Mouse (Mus musculus) neural tube, embryonic 14.5 days (tissue): ENCODE measurements around the gene Tsnaxip1. TPM values are rescaled to one million over a fixed set of nuclear protein-coding genes. Genes with fewer than 3 reads are reported as not detected.

Experiments
- ATAC-seq: fragments of 200-750 bp; cut with Nextera tagmentation; 2 replicates; pipeline ENCODE4 v1.8.0; 2017; ENCODE audit warnings: low read depth, mild to moderate bottlenecking, moderate TSS enrichment, moderate library complexity
- H3K27ac ChIP-seq: fragments of 300-500 bp; sonication (generic); 2 replicates; pipeline ENCODE4 v1.5.1; 2014; ENCODE audit warnings: low read depth, mild to moderate bottlenecking, control low read depth, low read length, moderate library complexity, mixed read lengths
- H3K27me3 ChIP-seq: fragments of 300-500 bp; sonication (generic); 2 replicates; pipeline ENCODE4 v1.6.1; 2014; ENCODE audit warnings: low read length; ENCODE audit not compliant: control insufficient read depth, insufficient read depth
- H3K36me3 ChIP-seq: fragments of 300-500 bp; sonication (generic); 2 replicates; pipeline ENCODE4 v1.6.1; 2014; ENCODE audit warnings: low read length, mixed read lengths; ENCODE audit not compliant: control insufficient read depth, insufficient read depth
- H3K4me1 ChIP-seq: fragments of 300-500 bp; sonication (generic); 2 replicates; pipeline ENCODE4 v1.6.1; 2014; ENCODE audit warnings: low read length; ENCODE audit not compliant: control insufficient read depth, insufficient read depth
- H3K4me2 ChIP-seq: fragments of 300-500 bp; sonication (generic); 2 replicates; pipeline ENCODE4 v1.6.1; 2014; ENCODE audit warnings: mild to moderate bottlenecking, low read depth, low read length, control low read depth
- H3K4me3 ChIP-seq: fragments of 300-500 bp; sonication (generic); 2 replicates; pipeline ENCODE4 v1.5.1; 2014; ENCODE audit warnings: low read depth, low read length, control low read depth, mixed read lengths
- H3K9ac ChIP-seq: fragments of 300-500 bp; sonication (generic); replicated peaks from 2 replicates; pipeline ENCODE4 v1.6.1; 2014; ENCODE audit warnings: low read depth, mild to moderate bottlenecking, control low read depth, low read length, mixed read lengths
- H3K9me3 ChIP-seq: fragments of 300-500 bp; sonication (generic); 2 replicates; pipeline ENCODE4 v1.6.1; 2016; ENCODE audit warnings: low read length; ENCODE audit not compliant: control insufficient read depth
- WGBS: fragments of 180-500 bp; shearing (Covaris S2); extraction: QIAGEN DNeasy Blood & Tissue Kit; methylation state at CpG from one replicate; pipeline ENCODE4 v1.1.7; 2014; 5-methylcytosine and 5-hydroxymethylcytosine counted together
- polyA plus RNA-seq: library from polyadenylated mRNA; unstranded; fragments of >200 nt; fragmentation: Nextera tagmentation; extraction: Ambion mirVana; gene quantifications from 2 replicates; pipeline ENCODE4 v1.2.1, GENCODE M21; 2014

Tsnaxip1 gene
- polyA plus RNA-seq, 1 experiment from 2014 or later: 0.28 TPM

DNA sequence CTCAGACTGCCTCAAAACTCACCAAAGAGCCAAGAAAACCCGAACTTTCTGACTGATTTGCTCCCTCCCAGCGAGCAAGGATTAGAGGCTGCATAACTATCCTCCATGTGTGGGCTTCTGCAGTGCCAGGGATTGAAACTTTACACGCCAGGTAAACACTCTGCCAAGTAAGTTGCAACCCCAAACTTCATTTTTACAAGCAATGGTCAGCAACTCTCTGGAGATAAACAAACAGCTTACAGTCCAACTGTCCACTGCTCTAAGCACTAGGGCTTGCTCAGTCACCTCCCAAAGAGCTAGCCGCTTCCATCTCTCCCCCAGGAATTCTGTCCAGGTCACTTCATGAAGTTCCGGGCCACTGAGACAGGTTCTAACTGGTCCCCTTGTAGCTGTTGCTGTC, 29.1 kb upstream of the Tsnaxip1 start:
- WGBS: 95% methylated on average over 5 of the region's 5 CpGs
- Histone ChIP-seq H3K27ac (no peak overlapping the region), H3K9ac (no peak overlapping the region), H3K36me3 (no peaks in the 10 kb centered on the region), H3K27me3 (no peaks in the 10 kb centered on the region), H3K4me3 (no peak overlapping the region), H3K4me1 (peaks cover 6% of the 10 kb centered on the region; the same call in 1 of the 2 replicates), H3K4me2 (no peak overlapping the region), H3K9me3 (no peaks in the 10 kb centered on the region)
- ATAC-seq: no peak

DNA sequence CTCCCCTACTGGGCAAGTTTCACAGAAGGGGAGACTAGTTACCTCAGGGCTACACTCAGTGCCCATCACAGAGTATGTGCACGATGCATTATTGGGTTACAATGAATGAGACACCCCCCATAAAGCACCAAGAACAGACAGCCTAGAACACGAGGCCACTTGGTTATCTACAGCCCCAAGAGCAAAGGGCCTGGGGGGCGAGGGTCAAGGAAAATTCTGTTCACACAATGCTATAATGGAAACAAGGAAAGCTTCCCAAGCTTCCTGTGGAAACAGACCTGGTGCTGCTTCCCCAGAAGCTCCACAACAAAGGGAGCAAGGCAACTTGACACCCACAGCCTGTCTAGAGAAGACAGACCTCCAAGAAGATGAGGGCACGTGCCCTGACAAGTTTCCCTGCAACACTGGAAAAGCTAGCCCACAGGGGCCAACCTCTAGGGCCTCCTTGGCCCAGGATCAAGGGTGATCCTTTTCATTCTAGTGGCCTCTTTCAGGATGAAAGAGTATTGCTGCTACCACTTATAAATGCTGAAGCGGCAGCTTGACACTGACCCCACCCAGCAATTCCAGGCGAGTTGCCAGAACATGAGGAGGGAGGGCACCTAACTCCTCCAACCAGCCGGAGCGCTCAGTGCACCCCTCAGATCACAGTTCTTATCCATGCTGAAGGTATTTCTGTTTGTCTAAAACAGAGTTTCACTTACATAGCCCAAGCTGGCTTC, 28.3 kb upstream of the Tsnaxip1 start:
- Histone ChIP-seq H3K36me3 (no peaks in the 10 kb centered on the region), H3K4me1 (peaks cover 6% of the 10 kb centered on the region; the same call in 1 of the 2 replicates), H3K4me3 (no peak overlapping the region), H3K9me3 (no peaks in the 10 kb centered on the region), H3K9ac (no peak overlapping the region), H3K27me3 (no peaks in the 10 kb centered on the region), H3K4me2 (no peak overlapping the region), H3K27ac (no peak overlapping the region)
- no peak for ATAC-seq
- WGBS: 67% methylated on average over 8 of the region's 8 CpGs

DNA sequence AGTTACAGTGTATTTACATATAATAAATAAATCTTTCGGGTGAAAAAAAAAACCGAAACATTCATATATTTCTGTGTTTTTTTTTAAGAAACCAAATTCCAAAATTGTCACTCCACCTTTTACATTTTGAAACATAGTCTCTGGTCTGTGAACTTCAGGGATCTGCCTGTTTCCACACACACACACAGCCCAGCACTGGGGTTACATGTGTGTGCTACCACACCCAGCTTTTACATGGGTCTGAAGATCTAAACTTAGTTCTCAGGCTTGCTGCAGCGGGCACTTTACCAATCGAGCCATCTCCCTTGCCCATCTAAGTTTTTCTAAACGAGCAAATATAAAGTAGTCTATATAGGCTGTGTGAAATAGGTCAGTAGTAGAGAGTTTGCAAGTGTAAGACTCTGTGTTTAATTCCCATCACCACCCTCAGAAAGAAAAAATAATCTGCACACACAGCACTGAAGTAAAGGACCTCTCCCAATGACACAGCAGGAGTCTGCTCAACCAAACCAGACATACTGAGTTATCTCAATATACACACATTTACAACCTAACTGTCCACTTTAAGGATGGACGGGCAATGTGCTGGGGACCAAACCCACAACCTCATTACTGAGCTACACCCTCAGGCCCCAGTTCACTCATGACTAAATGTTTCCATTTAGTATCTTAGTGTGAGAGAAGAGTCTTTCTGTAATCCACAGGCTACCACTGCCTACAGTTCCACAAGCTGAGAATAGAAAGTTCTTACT, 26.2 kb upstream of the Tsnaxip1 start:
- peaks cover 6% of the 10 kb centered on the region; the same call in 1 of the 2 replicates for H3K36me3 ChIP-seq
- H3K4me1 ChIP-seq: peaks cover 6% of the 10 kb centered on the region; the same call in 1 of the 2 replicates
- H3K27me3 ChIP-seq: no peaks in the 10 kb centered on the region
- H3K9ac ChIP-seq: no peak overlapping the region
- H3K27ac ChIP-seq: no peak overlapping the region
- no peaks in the 10 kb centered on the region for H3K9me3 ChIP-seq
- no peak overlapping the region for H3K4me3 ChIP-seq
- 94% methylated on average over 6 of the region's 6 CpGs for WGBS
- no peak overlapping the region for H3K4me2 ChIP-seq
- no peak for ATAC-seq

DNA sequence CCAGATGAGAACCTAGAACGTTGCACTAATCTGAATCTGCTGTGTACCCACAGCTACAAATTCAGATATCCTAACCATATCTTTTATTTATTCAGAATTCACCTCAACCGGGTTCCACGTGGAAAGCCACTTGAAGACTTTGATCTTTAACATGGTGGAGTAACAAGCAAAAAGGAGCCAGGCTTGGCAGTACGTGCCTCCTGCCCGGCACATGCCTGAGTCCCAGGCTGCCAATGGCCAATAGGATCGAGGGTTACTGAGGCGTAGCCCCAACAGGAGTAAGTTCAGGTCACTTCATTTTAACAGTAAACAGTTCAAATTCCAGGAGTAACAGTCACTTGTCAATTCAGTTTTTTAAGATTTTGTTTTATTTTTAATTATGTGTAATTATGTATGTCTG, 22.7 kb upstream of the Tsnaxip1 start:
- H3K27ac ChIP-seq: no peak overlapping the region
- no peak for ATAC-seq
- no peaks in the 10 kb centered on the region for H3K27me3 ChIP-seq
- H3K36me3 ChIP-seq: peaks cover 6% of the 10 kb centered on the region; the same call in 1 of the 2 replicates
- H3K4me3 ChIP-seq: no peak overlapping the region
- no peaks in the 10 kb centered on the region for H3K9me3 ChIP-seq
- H3K4me2 ChIP-seq: no peak overlapping the region
- H3K4me1 ChIP-seq: 0 out of 2 replicates have a peak, but pooled peaks cover 2% of the 10 kb centered on the region
- no peak overlapping the region for H3K9ac ChIP-seq
- WGBS: 96% methylated on average over 7 of the region's 7 CpGs

DNA sequence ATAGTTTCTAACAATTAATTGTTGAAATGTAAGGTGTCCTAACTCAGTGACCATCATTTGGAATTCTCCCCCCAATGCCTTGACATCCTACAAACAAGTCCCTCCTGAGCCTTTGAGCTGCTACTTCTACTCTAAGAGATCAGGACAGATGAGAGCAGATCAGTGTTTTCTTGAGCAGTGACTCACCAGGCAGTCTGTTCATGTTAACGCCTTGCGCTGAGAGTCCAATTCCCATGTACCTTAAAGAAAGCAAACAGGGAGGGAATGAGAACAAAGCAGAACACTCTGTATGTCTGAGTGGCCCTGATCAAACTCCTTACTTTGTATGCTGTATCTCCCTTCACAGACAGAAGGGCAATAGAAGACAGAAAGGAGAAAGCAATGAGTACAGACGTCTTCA, 22.2 kb upstream of the Tsnaxip1 start:
- no peak for ATAC-seq
- H3K4me3 ChIP-seq: no peak overlapping the region
- 0 out of 2 replicates have a peak, but pooled peaks cover 2% of the 10 kb centered on the region for H3K4me1 ChIP-seq
- 69% methylated on average over 3 of the region's 3 CpGs for WGBS
- H3K27me3 ChIP-seq: no peaks in the 10 kb centered on the region
- H3K9me3 ChIP-seq: no peaks in the 10 kb centered on the region
- peaks cover 6% of the 10 kb centered on the region; the same call in 1 of the 2 replicates for H3K36me3 ChIP-seq
- no peak overlapping the region for H3K9ac ChIP-seq
- no peak overlapping the region for H3K27ac ChIP-seq
- no peak overlapping the region for H3K4me2 ChIP-seq

DNA sequence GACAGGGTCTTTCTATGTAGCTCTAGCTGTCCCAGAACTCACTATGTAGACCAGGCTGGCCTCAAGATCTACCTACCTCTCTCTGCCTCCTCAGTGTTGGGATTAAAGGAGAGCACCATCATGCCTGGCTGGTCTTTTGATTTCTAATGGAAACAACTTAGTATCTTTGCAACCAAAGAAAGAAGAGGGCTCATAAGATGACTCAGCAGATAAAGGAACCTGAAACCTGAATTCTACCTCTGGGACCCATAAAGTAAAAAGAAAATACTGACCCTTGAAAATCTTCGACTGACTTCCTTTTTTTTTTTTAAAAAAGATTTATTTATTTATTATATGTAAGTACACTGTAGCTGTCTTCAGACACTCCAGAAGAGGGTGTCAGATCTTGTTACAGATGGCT, 21.6 kb upstream of the Tsnaxip1 start:
- H3K36me3 ChIP-seq: peaks cover 6% of the 10 kb centered on the region; the same call in 1 of the 2 replicates
- no peak for ATAC-seq
- 73% methylated on average over 1 of the region's 1 CpGs for WGBS
- no peak overlapping the region for H3K4me3 ChIP-seq
- H3K9ac ChIP-seq: no peak overlapping the region
- H3K27ac ChIP-seq: no peak overlapping the region
- no peak overlapping the region for H3K4me2 ChIP-seq
- 0 out of 2 replicates have a peak, but pooled peaks cover 2% of the 10 kb centered on the region for H3K4me1 ChIP-seq
- H3K27me3 ChIP-seq: no peaks in the 10 kb centered on the region
- no peaks in the 10 kb centered on the region for H3K9me3 ChIP-seq

DNA sequence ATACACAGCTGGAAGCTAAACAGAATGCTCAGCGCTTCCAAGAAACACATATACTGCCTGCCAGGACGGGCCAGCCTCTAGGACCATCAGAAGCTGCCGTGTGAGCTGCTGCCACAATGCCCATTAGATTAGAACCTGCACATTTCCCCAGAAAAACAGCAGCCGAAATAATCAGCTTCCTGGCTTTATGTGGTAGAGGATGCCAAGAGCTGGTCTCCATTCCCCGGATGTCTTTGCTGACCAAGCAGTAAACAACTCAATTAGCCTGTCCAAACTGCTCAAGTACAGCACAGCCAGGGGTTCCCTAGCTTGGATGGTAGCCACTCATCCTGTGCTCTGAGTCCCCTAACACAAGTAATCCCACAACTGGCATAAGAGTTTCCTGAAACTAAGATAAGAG, 19.8 kb upstream of the Tsnaxip1 start:
- WGBS: 89% methylated on average over 5 of the region's 5 CpGs
- peaks cover 6% of the 10 kb centered on the region; the same call in 1 of the 2 replicates for H3K36me3 ChIP-seq

DNA sequence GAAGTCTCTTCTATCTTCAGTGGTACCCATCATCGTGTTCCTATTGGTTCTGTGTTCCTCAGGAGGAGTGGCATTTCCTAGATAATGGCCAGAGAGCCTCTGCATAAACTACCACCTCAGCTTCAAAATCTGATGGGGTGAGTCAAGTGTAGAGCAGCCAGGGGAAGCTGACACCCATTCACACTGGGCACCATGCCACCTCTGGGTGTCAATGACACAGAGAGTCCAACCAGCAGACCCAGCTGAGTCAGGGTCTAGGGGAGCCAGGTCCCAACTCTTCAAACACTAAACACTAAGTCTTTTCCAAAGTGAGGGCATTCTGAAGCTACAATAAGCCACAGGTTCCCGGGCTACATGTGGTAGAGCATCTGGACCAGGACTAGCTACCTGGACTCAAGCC, 19.1 kb upstream of the Tsnaxip1 start:
- Histone ChIP-seq H3K9ac (no peak overlapping the region), H3K4me1 (0 out of 2 replicates have a peak, but pooled peaks cover 2% of the 10 kb centered on the region), H3K4me3 (no peak overlapping the region), H3K27ac (no peak overlapping the region), H3K36me3 (peaks cover 6% of the 10 kb centered on the region; the same call in 1 of the 2 replicates), H3K4me2 (no peak overlapping the region), H3K27me3 (no peaks in the 10 kb centered on the region), H3K9me3 (no peaks in the 10 kb centered on the region)
- ATAC-seq: no peak
- 95% methylated on average over 2 of the region's 2 CpGs for WGBS

More for the DNA sequence above, 19.8 kb upstream of the Tsnaxip1 start:
- H3K27ac ChIP-seq: no peak overlapping the region
- H3K4me2 ChIP-seq: no peak overlapping the region
- no peak overlapping the region for H3K9ac ChIP-seq
- no peak overlapping the region for H3K4me3 ChIP-seq
- H3K9me3 ChIP-seq: no peaks in the 10 kb centered on the region
- H3K4me1 ChIP-seq: 0 out of 2 replicates have a peak, but pooled peaks cover 2% of the 10 kb centered on the region
- no peaks in the 10 kb centered on the region for H3K27me3 ChIP-seq
- no peak for ATAC-seq
